Mouse (Mus musculus): ENCODE results near the gene D130043K22Rik. TPM values are rescaled to one million over a fixed set of nuclear protein-coding genes. Genes with fewer than 3 reads are reported as not detected.
"Not testable (repeated sequence)": the region's sequence is repeated elsewhere in the genome, so short reads cannot be mapped to it uniquely, and the experiment has no call there.

Gene D130043K22Rik
- total RNA-seq, 4 experiments from 2014 or later, result 21.6 to 29.6 (median 26.5) TPM

- DNase-seq (ENCODE audit: low spot score in 2 of 2), result peak; percentile 88 to 92
Observed at GRCm38 (mm10) chr13:24831353-24832130, 13.4 kb upstream of the D130043K22Rik start, which contains the start of the genes Acot13 and Tdp2. Gene Acot13, minus strand, starts transcription at chr13:24831540. Gene Tdp2, plus strand, starts transcription at chr13:24831679.

- DNase-seq (ENCODE audit: low spot score in 2 of 2), result no peak
Observed at GRCm38 (mm10) chr13:24832131-24832810, 12.7 kb upstream of the D130043K22Rik start.

- DNase-seq (ENCODE audit: low spot score in 2 of 2), result no peak
Observed at GRCm38 (mm10) chr13:24832811-24833155, 12.2 kb upstream of the D130043K22Rik start.

- not testable (repeated sequence) for DNase-seq (ENCODE audit: low spot score in 2 of 2)
Observed at GRCm38 (mm10) chr13:24837765-24838164, 7.2 kb upstream of the D130043K22Rik start.

GRCm38 (mm10) chr13:24839831-24840230, 5.1 kb upstream of the D130043K22Rik start:
- no peak for DNase-seq (ENCODE audit: low spot score in 2 of 2)

GRCm38 (mm10) chr13:24841702-24842101, 3.2 kb upstream of the D130043K22Rik start:
- DNase-seq (ENCODE audit: low spot score in 2 of 2), result no peak

GRCm38 (mm10) chr13:24849318-24849717, 4.4 kb downstream of the D130043K22Rik start:
- DNase-seq (ENCODE audit: low spot score in 2 of 2), result no peak

- DNase-seq (ENCODE audit: low spot score in 2 of 2), result no peak
Observed at GRCm38 (mm10) chr13:24851989-24852388, 7.1 kb downstream of the D130043K22Rik start.

GRCm38 (mm10) chr13:24852570-24852969, 7.6 kb downstream of the D130043K22Rik start:
- DNase-seq (ENCODE audit: low spot score in 2 of 2), result no peak

GRCm38 (mm10) chr13:24859115-24859514, 14.2 kb downstream of the D130043K22Rik start:
- DNase-seq (ENCODE audit: low spot score in 2 of 2), result no peak

- DNase-seq (ENCODE audit: low spot score in 2 of 2), result no peak
Observed at GRCm38 (mm10) chr13:24861084-24861483, 16.1 kb downstream of the D130043K22Rik start.

GRCm38 (mm10) chr13:24862021-24862420, 17.1 kb downstream of the D130043K22Rik start:
- DNase-seq (ENCODE audit: low spot score in 2 of 2), result no peak

GRCm38 (mm10) chr13:24862520-24862919, 17.6 kb downstream of the D130043K22Rik start:
- peak; percentile 26 to 59 for DNase-seq (ENCODE audit: low spot score in 2 of 2)

GRCm38 (mm10) chr13:24866430-24867402, 21.8 kb downstream of the D130043K22Rik start:
- no peak for DNase-seq (ENCODE audit: low spot score in 2 of 2)

GRCm38 (mm10) chr13:24867789-24868188, 22.9 kb downstream of the D130043K22Rik start:
- no peak for DNase-seq (ENCODE audit: low spot score in 2 of 2)

- DNase-seq (ENCODE audit: low spot score in 2 of 2), result no peak
Observed at GRCm38 (mm10) chr13:24868233-24868632, 23.3 kb downstream of the D130043K22Rik start.

GRCm38 (mm10) chr13:24879359-24880040, 34.6 kb downstream of the D130043K22Rik start:
- DNase-seq (ENCODE audit: low spot score in 2 of 2), result no peak

GRCm38 (mm10) chr13:24880208-24880607, 35.3 kb downstream of the D130043K22Rik start:
- no peak for DNase-seq (ENCODE audit: low spot score in 2 of 2)

GRCm38 (mm10) chr13:24880704-24881103, 35.8 kb downstream of the D130043K22Rik start:
- DNase-seq (ENCODE audit: low spot score in 2 of 2), result no peak

- DNase-seq (ENCODE audit: low spot score in 2 of 2), result no peak
Observed at GRCm38 (mm10) chr13:24882411-24882810, 37.5 kb downstream of the D130043K22Rik start.

GRCm38 (mm10) chr13:24889554-24889953, 44.6 kb downstream of the D130043K22Rik start:
- DNase-seq (ENCODE audit: low spot score in 2 of 2), result no peak
